Mouse (Mus musculus) limb, embryonic 14.5 days (tissue): Measurements from ENCODE around the gene Gm5475. TPM values are rescaled to one million over a fixed set of nuclear protein-coding genes. Genes with fewer than 3 reads are reported as not detected.

ENCODE experiments used
- ATAC-seq: fragments of 200-750 bp; cut with Nextera tagmentation; 2 replicates; pipeline ENCODE4 v1.8.0; 2017; ENCODE audit warnings: low read depth, moderate number of reproducible peaks, moderate TSS enrichment; ENCODE audit not compliant: low FRiP score
- DNase-seq: peaks from one replicate; pipeline ENCODE4 v3.0.0-alpha.2; 2015; ENCODE audit warnings: low spot score
- H3K27ac ChIP-seq: fragments of 300-500 bp; sonication (generic); replicated peaks from 2 replicates; pipeline ENCODE4 v1.5.1; 2014; ENCODE audit warnings: low read depth, mild to moderate bottlenecking, low read length, moderate library complexity, mixed read lengths
- H3K27me3 ChIP-seq: fragments of 300-500 bp; sonication (generic); 2 replicates; pipeline ENCODE4 v1.6.1; 2014; ENCODE audit warnings: low read length, mixed read lengths; ENCODE audit not compliant: control insufficient read depth, insufficient read depth
- H3K36me3 ChIP-seq: fragments of 300-500 bp; sonication (generic); 2 replicates; pipeline ENCODE4 v1.6.1; 2014; ENCODE audit warnings: mild to moderate bottlenecking, low read length, moderate library complexity, mixed read lengths; ENCODE audit not compliant: control insufficient read depth, insufficient read depth
- H3K4me1 ChIP-seq: fragments of 300-500 bp; sonication (generic); 2 replicates; pipeline ENCODE4 v1.6.1; 2014; ENCODE audit warnings: antibody characterized with exemption, low read length, mixed read lengths; ENCODE audit not compliant: control insufficient read depth, insufficient read depth
- H3K4me2 ChIP-seq: fragments of 300-500 bp; sonication (generic); replicated peaks from 2 replicates; pipeline ENCODE4 v1.6.1; 2014; ENCODE audit warnings: low read depth, mild to moderate bottlenecking, low read length, moderate library complexity; ENCODE audit not compliant: severe bottlenecking
- H3K4me3 ChIP-seq: fragments of 300-500 bp; sonication (generic); replicated peaks from 2 replicates; pipeline ENCODE4 v1.5.1; 2014; ENCODE audit warnings: low read length
- H3K9ac ChIP-seq: fragments of 300-500 bp; sonication (generic); 2 replicates; pipeline ENCODE4 v1.6.1; 2014; ENCODE audit warnings: mild to moderate bottlenecking, low read depth, low read length, moderate library complexity; ENCODE audit not compliant: severe bottlenecking
- H3K9me3 ChIP-seq: fragments of 300-500 bp; sonication (generic); 2 replicates; pipeline ENCODE4 v1.6.1; 2016; ENCODE audit warnings: low read length; ENCODE audit not compliant: control insufficient read depth
- POLR2A ChIP-seq: fragments of 200-500 bp; IDR thresholded peaks from 2 replicates; pipeline ENCODE4 v1.8.0; 2012; ENCODE audit warnings: inconsistent platforms, mild to moderate bottlenecking, moderate library complexity, borderline replicate concordance; ENCODE audit not compliant: insufficient read depth, insufficient read length; ENCODE audit errors: extremely low read depth
- WGBS: fragments of 180-500 bp; shearing (Covaris S2); extraction: QIAGEN DNeasy Blood & Tissue Kit; methylation state at CpG from one replicate; pipeline ENCODE4 v1.1.7; 2014; 5-methylcytosine and 5-hydroxymethylcytosine counted together
- polyA plus RNA-seq, 2 experiments: library from polyadenylated mRNA; depleted of rRNA in 1 of 2; stranded (reverse) in 1 of 2; unstranded in 1 of 2; fragments of >200 nt; fragmentation: Nextera tagmentation in 1 of 2; extraction: Ambion mirVana in 1 of 2; gene quantifications; 2 replicates each; pipeline versions ENCODE4 v1.2.1 to v1.2.3; 2012 to 2014

Gene Gm5475
- polyA plus RNA-seq, 2 experiments: 0.04 to 0.12 TPM

GRCm38 (mm10) chr15:100422899-100423860 is 1.2 kb downstream of the Gm5475 start:
- peak overlapping the region; percentile 89 for H3K4me2 ChIP-seq
- H3K27me3 ChIP-seq: no peaks in the 10 kb centered on the region
- no peak overlapping the region for H3K27ac ChIP-seq
- no peaks in the 10 kb centered on the region for H3K36me3 ChIP-seq
- no peaks in the 10 kb centered on the region for H3K9me3 ChIP-seq
- ATAC-seq (peak; percentile 98), DNase-seq (peak; percentile 93)
- H3K4me3 ChIP-seq: peak overlapping the region; percentile 93
- peaks cover 18% of the 10 kb centered on the region for H3K4me1 ChIP-seq
- H3K9ac ChIP-seq: peak overlapping the region; percentile 84
- peak; percentile 80; the same call in 1 of the 2 replicates for TF ChIP-seq POLR2A
- under 1% methylated on average over 64 of the region's 65 CpGs for WGBS

- no peak for ATAC-seq
- peaks cover 18% of the 10 kb centered on the region for H3K4me1 ChIP-seq
Measured at GRCm38 (mm10) chr15:100423916-100424315, 2.0 kb downstream of the Gm5475 start.

GRCm38 (mm10) chr15:100424396-100425122 is 2.6 kb downstream of the Gm5475 start, which contains the start of gene Slc11a2:
Slc11a2 (minus strand) TSS chr15:100425072.
- Histone ChIP-seq H3K36me3 (no peaks in the 10 kb centered on the region), H3K9ac (peak within 1 kb of the TSS; percentile 43; the same call in 1 of the 2 replicates), H3K4me2 (peak within 1 kb of the TSS; percentile 89), H3K27ac (no peak within 1 kb of the TSS), H3K9me3 (no peaks in the 10 kb centered on the region), H3K4me1 (peaks cover 14% of the 10 kb centered on the region), H3K27me3 (no peaks in the 10 kb centered on the region), H3K4me3 (peak within 1 kb of the TSS; percentile 93)
- TF ChIP-seq POLR2A: no peak
- DNase-seq (no peak), ATAC-seq (no peak)
- 7% methylated on average over 17 of the region's 17 CpGs for WGBS

More at GRCm38 (mm10) chr15:100423916-100424315, 2.0 kb downstream of the Gm5475 start:
- peak overlapping the region; percentile 93 for H3K4me3 ChIP-seq
- 1% methylated on average over 14 of the region's 14 CpGs for WGBS
- DNase-seq: no peak
- no peak for TF ChIP-seq POLR2A
- H3K36me3 ChIP-seq: no peaks in the 10 kb centered on the region
- H3K9me3 ChIP-seq: no peaks in the 10 kb centered on the region
- no peak overlapping the region for H3K27ac ChIP-seq
- peak overlapping the region; percentile 43; the same call in 1 of the 2 replicates for H3K9ac ChIP-seq
- peak overlapping the region; percentile 89 for H3K4me2 ChIP-seq
- no peaks in the 10 kb centered on the region for H3K27me3 ChIP-seq

GRCm38 (mm10) chr15:100428296-100428905 is 6.5 kb downstream of the Gm5475 start:
- DNase-seq (peak; percentile 67), ATAC-seq (peak; percentile 75)
- no peak overlapping the region for H3K9ac ChIP-seq
- 61% methylated on average over 13 of the region's 13 CpGs for WGBS
- peaks cover 6% of the 10 kb centered on the region; the same call in 1 of the 2 replicates for H3K4me1 ChIP-seq
- no peaks in the 10 kb centered on the region for H3K9me3 ChIP-seq
- no peak overlapping the region for H3K4me3 ChIP-seq
- no peaks in the 10 kb centered on the region for H3K36me3 ChIP-seq
- H3K4me2 ChIP-seq: no peak overlapping the region
- no peak for TF ChIP-seq POLR2A
- H3K27me3 ChIP-seq: no peaks in the 10 kb centered on the region
- H3K27ac ChIP-seq: no peak overlapping the region
